24 mouse cellular contexts compared by ENCODE assay signal in genomic region chr9:64420471-64420870, GRCm38 (mm10). TPM values are rescaled to one million over a fixed set of nuclear protein-coding genes. Genes with fewer than 3 reads are reported as not detected.
DNase-seq lines count a peak whose midpoint lies in the region; ATAC-seq lines count a peak whose summit lies in the region.
"Had no signal": no experiment of that assay in that cellular context is flagged by ENCODE, and none has a peak within 500 bp of the region (broad histone marks: within the 10 kb centered on the region; RNA-seq: fewer than 3 reads in every experiment).

No protein-coding gene starts in this region.

- H3K9me3 ChIP-seq in midbrain, embryonic 11.5 days (ENCODE audit: control insufficient read depth, low read length) = no peaks in the 10 kb centered on the region
- no peaks in the 10 kb centered on the region for H3K9me3 ChIP-seq in midbrain, embryonic 10.5 days (replicated peaks)
- H3K9me3 ChIP-seq: embryonic facial prominence, embryonic 10.5 days; embryonic facial prominence, embryonic 12.5 days; forebrain, embryonic 13.5 days; forebrain, embryonic 15.5 days; G1E had no signal

- no peak overlapping the region for H3K9ac ChIP-seq in midbrain, embryonic 11.5 days (ENCODE audit: low read length)
- H3K9ac ChIP-seq: embryonic facial prominence, embryonic 12.5 days; forebrain, embryonic 13.5 days; forebrain, embryonic 15.5 days; forebrain, postnatal 0 days had no signal

- WGBS in midbrain, embryonic 11.5 days = 83% methylated on average over 3 of the region's 3 CpGs
- WGBS in midbrain, embryonic 10.5 days = 90% methylated on average over 3 of the region's 3 CpGs

- no peaks in the 10 kb centered on the region for H3K4me1 ChIP-seq in midbrain, embryonic 11.5 days (ENCODE audit: control insufficient read depth, insufficient read depth, low read length)
- H3K4me1 ChIP-seq in midbrain, embryonic 10.5 days = no peaks in the 10 kb centered on the region
- H3K4me1 ChIP-seq: embryonic facial prominence, embryonic 10.5 days; embryonic facial prominence, embryonic 12.5 days; forebrain, embryonic 13.5 days had no signal

- H3K4me3 ChIP-seq in midbrain, embryonic 11.5 days (ENCODE audit: low read depth, low read length) = no peak overlapping the region
- H3K4me3 ChIP-seq in midbrain, embryonic 10.5 days = no peak overlapping the region
- H3K4me3 ChIP-seq: embryonic facial prominence, embryonic 10.5 days; embryonic facial prominence, embryonic 12.5 days; forebrain, embryonic 13.5 days; forebrain, embryonic 15.5 days had no signal

- ATAC-seq in midbrain, embryonic 11.5 days (ENCODE audit: low FRiP score) = no peak
- ATAC-seq: activated CD4-positive, CD25-positive, alpha-beta regulatory T cell, adult 4 months; CD4-positive, CD25-positive, alpha-beta regulatory T cell, adult 4 months; forebrain, embryonic 13.5 days; forebrain, embryonic 15.5 days; forebrain, postnatal 0 days; Patski had no signal

- H3K36me3 ChIP-seq in midbrain, embryonic 11.5 days (ENCODE audit: control insufficient read depth, insufficient read depth, low read length) = no peaks in the 10 kb centered on the region
- no peaks in the 10 kb centered on the region for H3K36me3 ChIP-seq in midbrain, embryonic 10.5 days
- H3K36me3 ChIP-seq: embryonic facial prominence, embryonic 10.5 days; embryonic facial prominence, embryonic 12.5 days; forebrain, embryonic 15.5 days; G1E had no signal

- DNase-seq in cerebellum, adult 11-12 months = peak; percentile 9
- DNase-seq in cerebellum, adult 9-11 months = no peak
- peak; percentile 69 for DNase-seq in midbrain, embryonic 11.5 days (ENCODE audit: low spot score, missing footprints)
- DNase-seq in midbrain, embryonic 10.5 days (ENCODE audit: low spot score) = no peak
- DNase-seq in thymus, postnatal 4 days = peak; percentile 14
- no peak for DNase-seq in thymus, adult 18-20 months
- DNase-seq: adrenal gland, adult 8-10 months; adrenal gland, postnatal 14 days; adrenal gland, postnatal 36 days; B cell, adult 2 months; cerebellum, adult 18-20 months; cerebellum, adult 8-10 months; cerebellum, postnatal 10 days; cerebellum, postnatal 25 days; forebrain, postnatal 0 days had no signal

- H3K27me3 ChIP-seq in midbrain, embryonic 11.5 days (ENCODE audit: control insufficient read depth, insufficient read depth, low read length) = no peaks in the 10 kb centered on the region
- H3K27me3 ChIP-seq in midbrain, embryonic 10.5 days (ENCODE audit: low read depth, poor library complexity, severe bottlenecking) = no peaks in the 10 kb centered on the region
- H3K27me3 ChIP-seq: CH12.LX; embryonic facial prominence, embryonic 12.5 days; forebrain, embryonic 13.5 days; forebrain, embryonic 15.5 days had no signal

- H3K4me2 ChIP-seq in midbrain, embryonic 11.5 days = no peak overlapping the region
- H3K4me2 ChIP-seq: embryonic facial prominence, embryonic 12.5 days; forebrain, embryonic 13.5 days; forebrain, embryonic 15.5 days had no signal

- H3K27ac ChIP-seq in midbrain, embryonic 11.5 days (ENCODE audit: low read depth, low read length) = no peak overlapping the region
- no peak overlapping the region for H3K27ac ChIP-seq in midbrain, embryonic 10.5 days (replicated peaks)
- H3K27ac ChIP-seq: embryonic facial prominence, embryonic 10.5 days; embryonic facial prominence, embryonic 12.5 days; forebrain, embryonic 13.5 days; forebrain, embryonic 15.5 days had no signal

RNA-seq across cellular contexts. Expression of gene Megf11, which starts 35.0 kb away (rescaled TPM):
- 2.6 and 3.1 TPM in 2 replicates for polyA plus RNA-seq in midbrain, embryonic 11.5 days (2014; fragmentation: Nextera tagmentation; extraction: Ambion mirVana)
- polyA plus RNA-seq in midbrain, embryonic 10.5 days (2016; fragmentation: Nextera tagmentation; extraction: Ambion mirVana) = 1.3 and 2.6 TPM in 2 replicates

Comparison
In these comparisons a context has a peak if more than half of its experiments do, and no peak if none do; other contexts are left out.
1. DNase-seq: peak in cerebellum, adult 11-12 months (single experiment), midbrain, embryonic 11.5 days (single experiment) and thymus, postnatal 4 days (single experiment); none in cerebellum, adult 9-11 months (single experiment), midbrain, embryonic 10.5 days (single experiment) and thymus, adult 18-20 months (0 of 2).